Mouse (Mus musculus) erythroblast, embryonic 14.5 days (primary cell): ENCODE data around the gene Setx.
"Not testable (repeated sequence)": the region's sequence is repeated elsewhere in the genome, so short reads cannot be mapped to it uniquely, and the experiment has no call there.

Experiments
- GATA1 ChIP-seq: IDR thresholded peaks from 2 replicates; pipeline ENCODE4 v1.6.1; 2012; ENCODE audit warnings: low read length, inconsistent platforms, mixed read lengths
- TAL1 ChIP-seq: IDR thresholded peaks from 3 replicates; pipeline ENCODE4 v1.6.1; 2012; ENCODE audit warnings: low read length, inconsistent platforms, mixed read lengths

- TF ChIP-seq TAL1, GATA1: not testable (repeated sequence)
Observed at GRCm38 (mm10) chr2:29097955-29098354, 26.0 kb upstream of the Setx start.
